Mouse (Mus musculus): ENCODE data around the gene Gm36176. TPM values are rescaled to one million over a fixed set of nuclear protein-coding genes. Genes with fewer than 3 reads are reported as not detected.

Gm36176 gene
- polyA plus RNA-seq, 1 experiment from 2014 or later: not detected

GRCm38 (mm10) chr10:77864067-77864761 is 17.6 kb downstream of the Gm36176 start:
- peak overlapping the region; percentile 16 for H3K4me3 ChIP-seq (ENCODE audit: low read depth, low read length)
- peak; percentile 62 for DNase-seq (ENCODE audit: low spot score)
- H3K9me3 ChIP-seq (ENCODE audit: control insufficient read depth, low read length): no peaks in the 10 kb centered on the region
- no peak overlapping the region for H3K27ac ChIP-seq (ENCODE audit: low read depth)
- H3K27me3 ChIP-seq (replicated peaks; ENCODE audit: control insufficient read depth, insufficient read depth, low read length): no peaks in the 10 kb centered on the region
- no peaks in the 10 kb centered on the region for H3K4me1 ChIP-seq (replicated peaks; ENCODE audit: control insufficient read depth, insufficient read depth, low read length)
- H3K9ac ChIP-seq (ENCODE audit: low read length): no peak overlapping the region
- WGBS: 29% methylated on average over 14 of the region's 14 CpGs
- peak; percentile 91 for ATAC-seq (replicated peaks; ENCODE audit: low FRiP score, low TSS enrichment, low read depth)
- no peaks in the 10 kb centered on the region for H3K36me3 ChIP-seq (ENCODE audit: control insufficient read depth, insufficient read depth, low read length)
- peak overlapping the region; percentile 46 for H3K4me2 ChIP-seq (ENCODE audit: low read length)

- no peak overlapping the region for H3K9ac ChIP-seq (ENCODE audit: low read length)
- ATAC-seq (replicated peaks; ENCODE audit: low FRiP score, low TSS enrichment, low read depth) (no peak; the same call in 1 of the 2 replicates), DNase-seq (ENCODE audit: low spot score) (no peak)
- no peaks in the 10 kb centered on the region for H3K36me3 ChIP-seq (ENCODE audit: control insufficient read depth, insufficient read depth, low read length)
- WGBS: 25% methylated on average over 11 of the region's 11 CpGs
- H3K4me2 ChIP-seq (ENCODE audit: low read length): peak overlapping the region; percentile 46
- no peaks in the 10 kb centered on the region for H3K27me3 ChIP-seq (replicated peaks; ENCODE audit: control insufficient read depth, insufficient read depth, low read length)
- peak overlapping the region; percentile 16 for H3K4me3 ChIP-seq (ENCODE audit: low read depth, low read length)
- H3K9me3 ChIP-seq (ENCODE audit: control insufficient read depth, low read length): no peaks in the 10 kb centered on the region
- H3K27ac ChIP-seq (ENCODE audit: low read depth): no peak overlapping the region
- H3K4me1 ChIP-seq (replicated peaks; ENCODE audit: control insufficient read depth, insufficient read depth, low read length): no peaks in the 10 kb centered on the region
These were observed 18.1 kb downstream of the Gm36176 start for GRCm38 (mm10) chr10:77864762-77865143.

- no peak overlapping the region for H3K4me3 ChIP-seq (ENCODE audit: low read depth, low read length)
- WGBS: 10% methylated on average over 1 of the region's 1 CpGs
- DNase-seq (ENCODE audit: low spot score): no peak
These were observed 20.9 kb downstream of the Gm36176 start for GRCm38 (mm10) chr10:77867546-77867945.

GRCm38 (mm10) chr10:77869651-77870050 is 23.0 kb downstream of the Gm36176 start:
- WGBS: 90% methylated on average over 7 of the region's 7 CpGs
- H3K27ac ChIP-seq (ENCODE audit: low read depth): no peak overlapping the region
- H3K4me2 ChIP-seq (ENCODE audit: low read length): no peak overlapping the region
- DNase-seq (ENCODE audit: low spot score) (no peak), ATAC-seq (replicated peaks; ENCODE audit: low FRiP score, low TSS enrichment, low read depth) (no peak)
- no peaks in the 10 kb centered on the region for H3K9me3 ChIP-seq (ENCODE audit: control insufficient read depth, low read length)
- no peaks in the 10 kb centered on the region for H3K4me1 ChIP-seq (replicated peaks; ENCODE audit: control insufficient read depth, insufficient read depth, low read length)
- H3K27me3 ChIP-seq (replicated peaks; ENCODE audit: control insufficient read depth, insufficient read depth, low read length): no peaks in the 10 kb centered on the region
- no peak overlapping the region for H3K4me3 ChIP-seq (ENCODE audit: low read depth, low read length)
- no peaks in the 10 kb centered on the region for H3K36me3 ChIP-seq (ENCODE audit: control insufficient read depth, insufficient read depth, low read length)
- no peak overlapping the region for H3K9ac ChIP-seq (ENCODE audit: low read length)

More at GRCm38 (mm10) chr10:77867546-77867945, 20.9 kb downstream of the Gm36176 start:
- H3K36me3 ChIP-seq (ENCODE audit: control insufficient read depth, insufficient read depth, low read length): no peaks in the 10 kb centered on the region
- no peaks in the 10 kb centered on the region for H3K9me3 ChIP-seq (ENCODE audit: control insufficient read depth, low read length)
- no peak overlapping the region for H3K4me2 ChIP-seq (ENCODE audit: low read length)
- no peak for ATAC-seq (replicated peaks; ENCODE audit: low FRiP score, low TSS enrichment, low read depth)
- no peaks in the 10 kb centered on the region for H3K27me3 ChIP-seq (replicated peaks; ENCODE audit: control insufficient read depth, insufficient read depth, low read length)
- no peaks in the 10 kb centered on the region for H3K4me1 ChIP-seq (replicated peaks; ENCODE audit: control insufficient read depth, insufficient read depth, low read length)
- H3K9ac ChIP-seq (ENCODE audit: low read length): no peak overlapping the region
- H3K27ac ChIP-seq (ENCODE audit: low read depth): no peak overlapping the region

GRCm38 (mm10) chr10:77878985-77879384 is 32.4 kb downstream of the Gm36176 start:
- 59% methylated on average over 6 of the region's 6 CpGs for WGBS
- DNase-seq (ENCODE audit: low spot score) (no peak), ATAC-seq (replicated peaks; ENCODE audit: low FRiP score, low TSS enrichment, low read depth) (no peak)
- H3K27me3 ChIP-seq (replicated peaks; ENCODE audit: control insufficient read depth, insufficient read depth, low read length): no peaks in the 10 kb centered on the region
- H3K4me3 ChIP-seq (ENCODE audit: low read depth, low read length): no peak overlapping the region
- H3K36me3 ChIP-seq (ENCODE audit: control insufficient read depth, insufficient read depth, low read length): no peaks in the 10 kb centered on the region
- H3K27ac ChIP-seq (ENCODE audit: low read depth): no peak overlapping the region
- H3K4me1 ChIP-seq (replicated peaks; ENCODE audit: control insufficient read depth, insufficient read depth, low read length): no peaks in the 10 kb centered on the region
- H3K9me3 ChIP-seq (ENCODE audit: control insufficient read depth, low read length): no peaks in the 10 kb centered on the region
- no peak overlapping the region for H3K4me2 ChIP-seq (ENCODE audit: low read length)
- no peak overlapping the region for H3K9ac ChIP-seq (ENCODE audit: low read length)

GRCm38 (mm10) chr10:77880305-77880704 is 33.7 kb downstream of the Gm36176 start:
- no peak overlapping the region for H3K9ac ChIP-seq (ENCODE audit: low read length)
- DNase-seq (ENCODE audit: low spot score) (no peak), ATAC-seq (replicated peaks; ENCODE audit: low FRiP score, low TSS enrichment, low read depth) (no peak)
- 81% methylated on average over 3 of the region's 3 CpGs for WGBS
- H3K4me2 ChIP-seq (ENCODE audit: low read length): no peak overlapping the region
- H3K27ac ChIP-seq (ENCODE audit: low read depth): no peak overlapping the region
- no peaks in the 10 kb centered on the region for H3K4me1 ChIP-seq (replicated peaks; ENCODE audit: control insufficient read depth, insufficient read depth, low read length)
- H3K36me3 ChIP-seq (ENCODE audit: control insufficient read depth, insufficient read depth, low read length): no peaks in the 10 kb centered on the region
- H3K27me3 ChIP-seq (replicated peaks; ENCODE audit: control insufficient read depth, insufficient read depth, low read length): no peaks in the 10 kb centered on the region
- H3K4me3 ChIP-seq (ENCODE audit: low read depth, low read length): no peak overlapping the region
- no peaks in the 10 kb centered on the region for H3K9me3 ChIP-seq (ENCODE audit: control insufficient read depth, low read length)

GRCm38 (mm10) chr10:77882553-77882952 is 36.0 kb downstream of the Gm36176 start:
- Histone ChIP-seq H3K27ac (ENCODE audit: low read depth) (no peak overlapping the region), H3K9ac (ENCODE audit: low read length) (no peak overlapping the region), H3K4me1 (replicated peaks; ENCODE audit: control insufficient read depth, insufficient read depth, low read length) (no peaks in the 10 kb centered on the region), H3K9me3 (ENCODE audit: control insufficient read depth, low read length) (no peaks in the 10 kb centered on the region), H3K4me3 (ENCODE audit: low read depth, low read length) (no peak overlapping the region), H3K4me2 (ENCODE audit: low read length) (no peak overlapping the region), H3K27me3 (replicated peaks; ENCODE audit: control insufficient read depth, insufficient read depth, low read length) (no peaks in the 10 kb centered on the region), H3K36me3 (ENCODE audit: control insufficient read depth, insufficient read depth, low read length) (no peaks in the 10 kb centered on the region)
- WGBS: 85% methylated on average over 5 of the region's 5 CpGs
- no peak for ATAC-seq (replicated peaks; ENCODE audit: low FRiP score, low TSS enrichment, low read depth)
- DNase-seq (ENCODE audit: low spot score): no peak

GRCm38 (mm10) chr10:77886007-77886747 is 39.6 kb downstream of the Gm36176 start:
- H3K27me3 ChIP-seq (replicated peaks; ENCODE audit: control insufficient read depth, insufficient read depth, low read length): no peaks in the 10 kb centered on the region
- ATAC-seq (replicated peaks; ENCODE audit: low FRiP score, low TSS enrichment, low read depth) (no peak), DNase-seq (ENCODE audit: low spot score) (peak; percentile 62)
- no peak overlapping the region for H3K27ac ChIP-seq (ENCODE audit: low read depth)
- H3K36me3 ChIP-seq (ENCODE audit: control insufficient read depth, insufficient read depth, low read length): no peaks in the 10 kb centered on the region
- H3K4me3 ChIP-seq (ENCODE audit: low read depth, low read length): no peak overlapping the region
- H3K4me1 ChIP-seq (replicated peaks; ENCODE audit: control insufficient read depth, insufficient read depth, low read length): no peaks in the 10 kb centered on the region
- WGBS: 54% methylated on average over 12 of the region's 12 CpGs
- no peaks in the 10 kb centered on the region for H3K9me3 ChIP-seq (ENCODE audit: control insufficient read depth, low read length)
- H3K4me2 ChIP-seq (ENCODE audit: low read length): no peak overlapping the region
- H3K9ac ChIP-seq (ENCODE audit: low read length): no peak overlapping the region
